Mouse (Mus musculus) ZHBTc4 (cell line): ENCODE measurements around the gene Vill.

Experiments
- DNase-seq: peaks from one replicate; pipeline ENCODE4 v3.0.0-alpha.2; 2011; ENCODE audit warnings: low read depth, low spot score

The Vill gene

DNA sequence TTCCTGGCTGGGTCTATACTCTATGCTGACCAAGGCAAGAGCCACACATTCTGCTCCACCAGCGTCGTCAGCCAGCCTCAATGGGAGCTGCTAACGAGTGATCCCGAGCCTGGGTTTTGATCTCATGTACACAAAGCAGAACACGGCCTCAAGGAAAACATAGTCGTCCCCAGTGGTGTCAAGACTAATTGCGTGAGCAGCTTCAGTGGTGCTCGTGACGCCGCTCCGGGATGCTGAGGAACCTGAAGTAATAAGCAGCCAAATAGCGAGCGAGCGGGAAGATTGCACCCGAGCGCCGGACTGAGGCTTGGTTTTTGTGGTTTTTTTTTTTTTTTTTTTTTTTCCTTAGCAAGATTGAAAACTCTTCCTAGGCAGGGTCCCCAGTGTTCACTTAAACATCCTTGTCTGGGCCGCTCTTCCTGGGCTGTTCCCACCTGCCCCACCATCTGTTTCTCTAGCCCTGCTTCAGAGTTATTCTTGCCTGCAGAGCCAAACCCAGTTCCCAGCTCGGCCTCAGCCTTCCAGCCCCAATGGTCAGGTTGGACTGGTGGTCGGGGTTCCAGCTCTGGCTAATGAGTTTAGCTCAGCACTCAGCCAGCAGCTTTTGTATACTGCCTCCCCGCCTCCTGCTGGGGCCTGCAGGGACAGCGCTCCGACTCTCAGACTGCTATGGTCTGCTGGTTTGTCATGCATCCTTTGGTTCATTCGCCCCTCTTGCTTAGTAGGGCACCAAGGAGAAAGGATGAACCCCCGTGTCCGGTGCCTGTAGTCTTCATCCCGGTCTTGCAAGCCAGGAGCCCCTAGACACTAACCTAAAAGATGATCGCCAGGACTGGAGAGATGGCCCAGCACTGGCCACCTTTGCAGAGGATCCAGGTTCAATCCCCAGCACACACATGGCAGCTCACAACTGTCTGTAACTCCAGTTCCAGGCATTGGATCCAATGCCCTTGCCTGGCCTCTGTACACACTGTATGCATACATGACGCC, 17.6 kb upstream of the Vill start:
- DNase-seq, result no peak

DNA sequence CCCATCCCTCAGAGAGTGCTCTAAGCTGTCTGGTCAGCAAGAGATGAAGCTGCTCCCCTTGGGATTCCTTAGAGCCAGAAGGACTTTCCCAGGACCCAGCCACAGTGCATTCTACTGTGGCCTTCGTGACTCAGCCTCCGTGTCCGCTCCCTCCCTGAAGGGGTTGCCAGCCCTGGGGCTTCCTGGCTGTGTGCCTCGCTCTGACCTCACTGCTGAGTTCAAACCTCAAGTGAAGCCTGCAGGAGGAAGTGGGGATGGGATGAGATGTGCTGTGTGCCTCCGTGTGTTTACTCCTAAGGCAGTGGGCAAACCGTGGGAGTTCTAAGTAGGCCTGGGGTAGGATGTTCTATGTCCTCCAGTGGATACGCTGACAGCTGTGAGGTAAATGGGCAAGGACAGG, 16.7 kb upstream of the Vill start:
- no peak for DNase-seq

DNA sequence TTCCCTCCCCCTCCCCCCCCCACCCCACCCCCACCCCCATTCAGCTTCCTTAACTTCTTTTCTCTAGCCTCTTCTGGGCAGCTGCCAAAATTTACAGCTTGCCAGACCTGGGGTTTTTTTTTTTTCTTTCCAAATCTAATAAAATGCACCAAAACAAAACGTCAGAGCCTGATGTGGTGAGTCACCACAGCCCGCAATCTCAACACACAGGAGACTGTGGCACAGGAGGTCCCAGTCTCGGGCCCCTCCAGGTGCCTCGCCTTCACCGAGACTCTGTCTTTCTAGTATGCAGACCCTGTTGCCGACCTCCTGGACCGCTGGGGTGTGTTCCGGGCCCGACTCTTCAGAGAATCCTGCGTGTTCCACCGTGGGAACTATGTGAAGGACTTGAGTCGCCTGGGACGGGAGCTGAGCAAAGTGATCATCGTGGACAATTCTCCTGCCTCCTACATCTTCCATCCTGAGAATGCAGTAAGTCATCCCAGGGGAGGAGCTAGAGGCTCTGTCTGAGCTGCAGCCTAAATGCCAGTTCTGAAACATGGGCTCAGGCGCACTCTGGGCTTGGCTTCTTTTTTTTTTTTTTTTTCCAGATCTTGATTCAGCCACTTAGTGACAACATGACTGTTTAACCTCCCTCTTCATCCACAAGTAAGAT, 15.4 kb upstream of the Vill start:
- no peak for DNase-seq

DNA sequence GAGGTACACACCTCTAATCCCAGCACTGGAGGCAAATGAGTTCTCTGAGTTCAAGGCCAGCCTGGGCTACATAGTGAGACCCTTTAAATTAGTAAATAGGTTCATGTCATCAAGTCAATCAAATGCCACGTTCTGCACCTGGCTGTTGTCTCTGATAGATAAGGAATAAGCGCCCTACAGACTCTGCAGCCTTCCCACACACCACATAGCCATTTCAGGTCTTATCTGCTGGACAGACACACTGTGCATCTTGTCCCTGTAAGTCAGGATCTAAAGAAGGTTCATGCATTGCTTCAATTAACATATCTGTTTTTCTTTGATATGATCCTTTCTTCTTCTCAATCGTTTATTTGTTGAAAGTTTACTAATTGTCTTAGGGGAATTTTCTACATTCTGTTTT, 14.0 kb upstream of the Vill start:
- no peak for DNase-seq

DNA sequence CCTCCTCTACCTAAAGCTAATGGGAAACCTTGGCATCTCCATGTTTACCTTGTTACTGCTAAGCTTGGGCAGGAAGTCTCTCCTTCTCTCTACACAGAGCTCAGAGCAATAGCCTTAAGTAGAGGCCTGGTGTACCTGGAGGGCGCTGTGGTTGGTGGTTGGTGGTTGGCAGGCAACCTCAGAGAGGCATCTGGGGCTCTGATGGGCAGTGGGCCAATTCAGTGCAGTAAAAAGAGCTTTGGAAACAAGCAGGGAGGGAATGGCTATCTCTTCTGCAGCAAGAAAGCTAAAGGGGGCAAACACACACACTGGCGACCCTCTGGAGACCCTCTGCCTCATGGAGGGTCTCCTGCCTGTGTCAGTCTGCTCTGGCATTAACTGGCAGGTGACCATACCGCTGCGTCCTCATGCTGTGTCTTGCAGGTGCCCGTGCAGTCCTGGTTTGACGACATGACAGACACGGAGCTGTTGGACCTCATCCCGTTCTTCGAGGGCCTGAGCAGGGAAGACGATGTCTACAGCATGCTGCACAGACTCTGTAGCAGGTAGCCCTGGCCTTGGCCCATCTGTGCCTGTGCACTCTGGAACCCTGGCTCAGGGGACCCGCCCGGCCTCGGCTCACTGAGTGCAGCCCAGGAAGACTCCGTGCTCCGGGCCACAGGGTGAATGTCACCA, 12.3 kb upstream of the Vill start:
- no peak for DNase-seq

DNA sequence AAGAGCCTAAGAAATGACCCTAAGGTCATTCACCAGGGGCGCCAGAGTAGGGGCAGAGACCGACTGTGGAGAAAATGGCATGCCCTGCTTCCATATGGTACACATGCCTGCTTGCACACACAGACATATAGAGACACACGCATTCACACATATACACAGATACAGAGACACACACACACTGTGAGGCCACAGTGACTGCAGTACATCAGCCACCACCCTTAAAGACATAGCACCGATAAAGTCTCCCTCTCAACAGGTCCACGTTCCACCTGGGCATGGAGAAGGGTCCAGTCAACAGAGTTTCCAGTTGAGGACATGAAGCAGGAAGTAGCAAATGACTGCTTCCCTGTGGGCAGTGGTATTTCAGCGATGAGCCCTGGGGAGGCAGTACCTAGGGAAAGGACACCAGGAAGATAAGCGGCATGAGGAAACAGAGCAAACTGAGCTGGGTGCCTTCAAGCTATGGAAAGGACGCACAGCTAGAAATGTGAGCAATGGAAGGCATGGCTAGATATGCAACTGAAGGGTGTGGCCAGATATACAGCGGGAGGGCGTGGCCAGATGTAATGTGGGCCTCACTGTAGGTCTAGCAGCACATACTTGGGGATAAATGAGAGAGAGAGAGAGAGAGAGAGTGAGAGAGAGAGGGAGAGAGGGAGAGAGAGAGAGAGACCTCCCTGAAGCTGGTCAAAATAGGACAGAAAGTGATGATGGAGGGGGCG, 4.2 kb upstream of the Vill start:
- no peak for DNase-seq

DNA sequence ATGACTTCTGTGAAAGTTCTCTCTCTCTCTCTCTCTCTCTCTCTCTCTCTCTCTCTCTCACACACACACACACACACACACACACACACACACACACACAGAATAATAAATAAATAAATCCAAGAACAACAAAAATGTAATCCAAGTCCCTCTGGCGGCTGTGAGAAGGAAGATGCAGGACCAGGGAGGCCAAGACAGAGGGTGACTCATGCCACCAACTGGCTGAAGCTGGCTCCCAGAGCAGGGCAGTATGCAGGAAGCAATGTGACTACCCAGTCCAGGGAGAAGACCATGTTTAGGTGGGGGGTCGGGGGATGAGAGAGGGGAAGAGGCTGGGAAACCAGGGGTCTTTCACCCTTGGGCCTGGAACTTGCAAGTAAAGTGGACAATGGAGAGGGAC, 1.4 kb upstream of the Vill start:
- DNase-seq, result no peak

DNA sequence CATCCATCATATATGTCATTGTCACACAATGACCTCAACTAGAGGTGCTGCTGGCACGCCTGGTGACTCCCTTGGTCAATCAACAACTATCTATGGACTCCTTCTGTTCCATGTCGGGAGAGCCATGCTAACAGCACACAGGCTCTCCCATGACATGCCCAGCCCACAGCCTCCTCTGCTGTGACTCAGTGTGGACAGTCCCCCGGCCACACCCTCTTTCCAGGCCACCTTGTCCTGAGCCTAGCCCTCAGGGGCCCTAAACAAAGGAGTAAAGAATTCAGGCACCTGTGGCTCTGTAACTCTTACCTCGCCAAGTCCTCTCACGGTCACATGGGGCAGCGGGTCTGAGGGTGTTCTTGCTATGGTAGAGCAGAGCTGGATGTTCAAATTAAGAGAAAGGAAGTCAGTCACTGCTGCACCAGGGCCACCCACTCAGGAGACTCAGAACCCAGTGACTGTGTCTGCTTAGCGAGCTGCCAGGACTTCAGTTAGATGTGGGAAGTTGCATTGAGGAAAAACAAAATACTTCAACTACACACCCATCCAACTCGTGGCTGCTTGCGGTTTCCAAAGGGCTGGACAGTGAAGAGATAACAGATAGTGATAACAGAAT, 1.5 kb downstream of the Vill start:
- DNase-seq, result no peak

DNA sequence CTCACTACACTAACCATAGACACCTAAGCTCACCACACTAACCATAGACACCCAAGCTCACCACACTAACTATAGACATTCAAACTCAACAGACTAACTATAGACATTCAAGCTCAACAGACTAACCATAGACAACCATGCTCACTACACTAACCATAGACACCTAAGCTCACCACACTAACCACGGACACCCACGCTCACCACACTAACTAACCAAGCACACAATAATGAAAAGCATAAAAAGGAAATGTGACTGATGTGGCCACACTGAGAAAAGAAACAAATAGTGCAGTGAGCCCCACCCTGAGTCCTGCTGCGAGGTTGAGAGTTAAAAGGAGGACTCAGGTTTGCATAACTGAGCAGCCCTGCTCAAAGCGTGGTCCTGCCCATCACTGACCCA, 2.8 kb downstream of the Vill start:
- no peak for DNase-seq

DNA sequence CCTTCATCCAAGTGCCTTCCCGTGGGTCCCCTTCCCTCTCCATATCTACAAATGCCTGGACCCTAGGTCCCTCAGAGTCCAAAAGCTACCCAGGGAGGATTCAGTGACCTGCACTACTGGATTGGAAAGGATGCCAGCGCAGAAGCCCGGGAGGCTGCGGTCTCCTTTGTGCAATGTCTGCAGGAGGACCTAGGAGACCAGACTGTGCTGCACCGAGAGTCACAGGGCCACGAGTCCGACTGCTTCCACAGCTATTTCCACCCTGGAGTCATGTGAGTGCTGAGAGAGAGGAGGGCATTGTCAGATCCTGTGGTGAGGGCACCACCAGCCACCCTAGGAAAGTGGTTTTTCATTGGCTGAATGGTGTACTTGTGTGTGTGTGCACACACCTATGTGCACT, 5.7 kb downstream of the Vill start:
- DNase-seq, result no peak

DNA sequence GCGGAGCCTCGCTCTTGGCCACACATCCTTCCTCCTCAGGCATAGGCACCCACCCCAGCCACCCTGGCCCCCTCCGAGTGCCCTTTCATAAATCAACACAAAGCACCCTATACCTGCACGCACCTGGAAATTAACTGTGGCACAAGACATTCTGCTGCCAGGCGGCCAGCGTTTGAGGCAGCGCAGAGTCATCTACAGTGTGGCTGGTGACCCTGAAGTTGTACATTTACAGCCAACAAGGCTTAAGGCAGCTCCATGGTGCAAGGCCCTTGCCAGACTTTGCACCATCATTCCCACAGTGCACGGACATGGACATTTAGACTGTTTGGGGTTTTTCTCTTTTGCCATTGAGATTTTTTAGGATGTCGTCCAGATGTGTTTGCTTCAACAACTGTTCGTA, 8.1 kb downstream of the Vill start:
- no peak for DNase-seq

DNA sequence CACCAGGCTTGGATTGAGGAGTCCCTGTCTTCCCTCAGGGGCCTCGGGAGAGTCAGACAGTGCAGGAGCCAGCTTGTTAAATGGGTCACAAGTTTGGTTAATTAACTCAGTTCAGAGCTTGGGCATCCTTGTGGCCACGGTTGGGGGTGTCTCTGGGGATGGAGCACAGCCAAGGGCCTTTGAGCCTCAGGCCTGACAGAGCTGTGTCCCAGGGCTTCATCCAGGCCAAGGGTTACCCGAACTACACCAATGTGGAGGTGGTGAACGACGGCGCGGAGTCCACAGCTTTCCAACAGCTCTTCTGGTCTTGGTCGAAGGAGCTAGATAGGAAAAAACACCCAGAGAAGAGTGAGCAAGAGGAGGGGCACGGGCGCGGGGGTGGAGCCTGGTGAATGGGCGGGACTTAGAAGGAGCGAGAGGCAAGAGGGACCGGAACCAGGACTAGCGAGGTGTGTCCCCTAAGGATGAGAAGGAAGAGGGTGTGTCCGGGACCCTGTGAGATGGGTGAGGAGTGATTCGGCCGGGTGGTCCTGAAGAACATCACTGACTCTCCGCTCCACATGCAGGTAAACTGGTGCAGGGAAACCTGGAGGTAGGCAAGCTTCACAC, 10.6 kb downstream of the Vill start:
- peak; percentile 79 for DNase-seq

DNA sequence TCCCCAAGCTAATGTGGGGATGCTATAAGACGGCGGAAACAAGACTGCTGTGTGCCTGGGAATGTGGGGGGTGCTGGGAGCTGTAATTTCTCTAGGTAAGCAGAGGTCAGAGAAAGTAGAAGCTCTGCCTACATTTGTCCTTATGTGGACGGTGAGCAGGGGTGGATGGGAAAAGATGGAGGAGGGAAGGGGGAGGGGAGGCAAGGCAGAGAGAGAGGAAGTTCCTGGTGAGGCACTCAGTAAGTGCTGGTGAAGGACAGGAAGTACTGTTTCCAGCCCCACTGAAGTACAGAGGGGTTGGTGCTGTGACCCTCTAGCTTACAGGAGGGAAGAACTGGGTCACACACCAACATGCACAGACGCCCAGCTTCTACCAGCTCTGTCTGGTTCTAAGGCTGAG, 11.7 kb downstream of the Vill start:
- DNase-seq, result no peak

DNA sequence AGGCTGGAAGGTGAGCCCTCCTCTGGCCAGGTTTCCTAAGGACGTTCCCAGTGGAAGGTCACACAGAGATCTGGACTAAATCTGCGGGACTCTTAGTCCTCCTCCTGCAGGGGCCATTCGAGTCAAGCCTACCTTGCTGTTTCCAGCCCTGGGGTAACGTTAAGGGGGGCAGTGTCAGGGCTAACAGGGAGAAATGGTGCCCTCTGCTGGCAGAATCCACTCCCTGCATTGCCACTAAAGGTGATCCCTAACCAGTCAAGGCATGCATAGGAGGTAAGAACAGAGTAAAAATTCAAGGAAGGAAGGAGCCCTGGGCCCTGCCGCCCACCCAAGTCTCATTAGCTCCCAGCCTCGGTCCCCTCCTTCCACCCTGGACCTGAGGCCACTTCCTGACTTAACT, 15.0 kb downstream of the Vill start:
- DNase-seq, result peak; percentile 72

DNA sequence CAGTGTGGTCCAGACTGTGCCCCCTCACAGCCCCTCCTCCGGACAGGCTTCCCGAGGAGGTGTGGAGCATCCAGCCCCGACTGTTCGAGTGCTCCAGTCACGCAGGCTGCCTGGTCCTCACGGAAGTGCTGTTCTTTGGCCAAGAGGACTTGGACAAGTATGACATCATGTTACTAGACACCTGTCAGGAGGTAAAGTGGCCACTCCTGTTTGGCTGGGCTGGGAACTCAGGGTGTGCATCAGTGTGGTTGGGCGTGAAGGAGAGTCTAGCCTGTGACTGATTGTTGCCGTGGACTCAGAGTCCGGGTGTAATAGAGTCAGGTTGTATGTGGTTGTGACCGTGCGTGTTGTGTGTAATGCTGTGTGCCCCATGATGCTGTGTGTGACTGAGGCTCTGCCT, 15.7 kb downstream of the Vill start:
- DNase-seq, result no peak

DNA sequence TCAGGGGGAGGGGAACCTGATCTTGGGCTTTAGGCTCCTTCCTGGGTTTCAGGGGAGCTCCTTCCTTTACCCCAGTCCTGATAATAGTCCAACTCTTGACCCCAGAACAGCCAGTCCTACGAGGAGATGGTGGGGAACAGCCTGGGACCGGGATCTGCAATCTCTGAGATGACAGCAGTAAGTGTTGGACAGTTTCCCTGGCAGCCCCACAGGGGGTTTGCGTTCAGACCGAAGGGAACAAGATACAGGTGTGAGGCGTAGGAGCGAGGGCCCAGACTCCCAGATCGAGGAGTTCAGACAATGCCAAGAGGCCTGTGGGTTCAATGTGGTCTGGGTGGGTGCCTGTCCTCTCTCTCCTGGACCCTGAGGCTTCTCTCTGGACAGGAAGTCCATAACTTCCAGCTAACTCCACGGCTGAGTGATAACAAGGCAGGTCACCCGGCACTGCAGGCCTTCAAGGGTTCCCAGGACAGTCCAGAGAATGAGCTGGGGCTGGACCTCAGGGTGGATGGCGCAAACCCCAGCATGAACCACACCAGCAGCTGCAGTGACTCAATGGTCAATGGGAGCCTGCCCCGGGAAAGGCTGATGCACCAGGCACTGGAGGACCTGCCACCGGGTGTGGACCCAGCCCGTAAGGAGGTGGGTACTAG, 17.7 kb downstream of the Vill start:
- DNase-seq, result no peak

DNA sequence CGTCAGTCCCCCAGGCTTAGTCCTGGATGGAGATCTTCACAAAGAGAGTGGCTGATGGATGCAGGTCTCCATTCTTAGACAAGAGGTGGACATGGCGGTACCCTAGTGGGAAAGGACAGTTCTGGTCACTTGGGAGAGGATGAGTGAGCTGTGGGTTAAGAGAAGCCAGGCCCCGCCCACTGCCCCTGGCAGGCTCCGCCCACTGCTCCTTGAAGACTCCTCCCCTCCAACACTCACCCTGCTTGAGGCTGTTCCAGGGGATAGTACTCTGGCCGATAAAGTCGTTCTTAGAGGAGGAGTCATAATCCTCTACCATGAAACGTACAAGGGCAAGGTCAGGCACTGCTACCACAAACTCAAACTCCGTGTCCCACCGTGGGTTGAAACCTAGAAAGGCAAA, 19.2 kb downstream of the Vill start:
- DNase-seq, result peak; percentile 78

DNA sequence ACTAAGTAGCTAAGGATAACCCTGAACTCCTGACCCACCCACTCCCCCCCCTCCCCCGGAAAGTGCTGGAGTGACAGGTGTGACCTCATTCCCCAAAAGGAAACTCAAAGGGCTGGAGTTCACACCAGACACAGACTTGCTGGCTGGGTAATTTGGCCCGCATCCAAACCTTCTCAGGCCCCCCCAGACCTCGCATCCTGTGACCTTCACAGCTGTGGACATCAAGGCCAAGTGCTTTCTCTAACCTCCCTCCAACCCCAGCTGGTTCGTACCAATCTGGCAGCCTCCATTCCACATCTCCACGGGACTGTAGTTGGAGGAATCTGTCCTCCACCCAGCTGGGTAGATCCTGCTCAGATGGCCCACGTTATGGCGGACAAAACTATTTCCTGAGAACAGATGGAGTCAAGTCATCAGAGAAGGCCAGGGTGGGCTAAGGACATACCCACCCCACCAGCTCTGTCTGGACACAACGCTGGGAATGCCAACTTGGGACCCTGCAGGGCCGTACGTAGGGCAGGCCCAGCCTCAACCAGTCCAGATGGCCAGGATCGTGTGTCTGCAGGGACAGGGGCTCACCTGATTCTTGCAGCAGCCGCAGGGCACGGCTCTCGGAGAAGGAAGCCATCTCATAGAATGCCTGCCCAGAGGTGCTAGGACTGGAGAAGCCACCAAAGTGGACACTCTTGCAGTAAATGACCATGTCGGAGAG, 20.8 kb downstream of the Vill start:
- no peak for DNase-seq

DNA sequence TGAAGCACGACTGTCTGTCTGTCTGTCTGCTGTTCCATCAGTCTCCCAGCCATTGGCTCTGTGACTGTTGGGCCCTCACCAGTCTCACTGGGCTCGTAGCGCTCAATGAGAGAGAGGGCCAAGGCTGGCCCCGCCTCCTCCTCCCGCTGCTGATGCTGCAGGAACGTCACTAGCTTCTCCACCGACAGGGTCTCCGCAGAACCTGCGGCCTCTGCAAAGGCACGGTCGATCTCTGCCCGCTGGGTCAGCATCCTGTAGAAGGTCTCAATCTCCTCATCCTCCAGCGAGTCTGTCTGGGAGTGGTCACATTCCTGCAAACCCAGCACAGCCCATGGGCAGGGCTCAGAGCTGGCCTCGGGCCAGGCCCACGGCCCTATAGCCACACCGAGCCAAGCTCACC, 23.1 kb downstream of the Vill start:
- DNase-seq, result peak; percentile 68
